Mouse (Mus musculus): ENCODE results near the gene Cux1.

Cux1 gene

GRCm38 (mm10) chr5:136514049-136514677, 53.1 kb downstream of the Cux1 start:
- in situ Hi-C loops (cut with MboI; ENCODE audit: unreplicated experiment in 2 of 2): no loop called here

- in situ Hi-C loops (cut with MboI; ENCODE audit: unreplicated experiment in 2 of 2): no loop called here
Observed at GRCm38 (mm10) chr5:136512103-136512674, 55.1 kb downstream of the Cux1 start.

GRCm38 (mm10) chr5:136511378-136511777, 55.9 kb downstream of the Cux1 start:
- in situ Hi-C loops (cut with MboI; ENCODE audit: unreplicated experiment in 2 of 2): no loop called here

- in situ Hi-C loops (cut with MboI; ENCODE audit: unreplicated experiment in 2 of 2): no loop called here
Observed at GRCm38 (mm10) chr5:136510609-136511008, 56.7 kb downstream of the Cux1 start.

GRCm38 (mm10) chr5:136507629-136508028, 59.7 kb downstream of the Cux1 start:
- in situ Hi-C loops (cut with MboI; ENCODE audit: unreplicated experiment in 2 of 2): no loop called here

- in situ Hi-C loops (cut with MboI; ENCODE audit: unreplicated experiment in 2 of 2): no loop called here
Observed at GRCm38 (mm10) chr5:136506262-136506661, 61.0 kb downstream of the Cux1 start.

- in situ Hi-C loops (cut with MboI; ENCODE audit: unreplicated experiment in 2 of 2): no loop called here
Observed at GRCm38 (mm10) chr5:136502491-136503086, 64.7 kb downstream of the Cux1 start.

GRCm38 (mm10) chr5:136500307-136500871, 66.9 kb downstream of the Cux1 start:
- in situ Hi-C loops (cut with MboI; ENCODE audit: unreplicated experiment in 2 of 2): no loop called here

- in situ Hi-C loops (cut with MboI; ENCODE audit: unreplicated experiment in 2 of 2): no loop called here
Observed at GRCm38 (mm10) chr5:136499316-136499715, 68.0 kb downstream of the Cux1 start.

GRCm38 (mm10) chr5:136498741-136499140, 68.5 kb downstream of the Cux1 start:
- in situ Hi-C loops (cut with MboI; ENCODE audit: unreplicated experiment in 2 of 2): no loop called here

GRCm38 (mm10) chr5:136497301-136497700, 70.0 kb downstream of the Cux1 start:
- in situ Hi-C loops (cut with MboI; ENCODE audit: unreplicated experiment in 2 of 2): no loop called here

GRCm38 (mm10) chr5:136495581-136495980, 71.7 kb downstream of the Cux1 start:
- in situ Hi-C loops (cut with MboI; ENCODE audit: unreplicated experiment in 2 of 2): no loop called here

- in situ Hi-C loops (cut with MboI; ENCODE audit: unreplicated experiment in 2 of 2): no loop called here
Observed at GRCm38 (mm10) chr5:136494927-136495326, 72.4 kb downstream of the Cux1 start.

- in situ Hi-C loops (cut with MboI; ENCODE audit: unreplicated experiment in 2 of 2): no loop called here
Observed at GRCm38 (mm10) chr5:136494288-136494687, 73.0 kb downstream of the Cux1 start.

- in situ Hi-C loops (cut with MboI; ENCODE audit: unreplicated experiment in 2 of 2): no loop called here
Observed at GRCm38 (mm10) chr5:136489450-136489849, 77.8 kb downstream of the Cux1 start.

- in situ Hi-C loops (cut with MboI; ENCODE audit: unreplicated experiment in 2 of 2): no loop called here
Observed at GRCm38 (mm10) chr5:136488721-136489120, 78.6 kb downstream of the Cux1 start.

GRCm38 (mm10) chr5:136488223-136488622, 79.1 kb downstream of the Cux1 start:
- in situ Hi-C loops (cut with MboI; ENCODE audit: unreplicated experiment in 2 of 2): no loop called here

- in situ Hi-C loops (cut with MboI; ENCODE audit: unreplicated experiment in 2 of 2): no loop called here
Observed at GRCm38 (mm10) chr5:136487397-136488093, 79.7 kb downstream of the Cux1 start.

- in situ Hi-C loops (cut with MboI; ENCODE audit: unreplicated experiment in 2 of 2): no loop called here
Observed at GRCm38 (mm10) chr5:136486401-136486800, 80.9 kb downstream of the Cux1 start.

- in situ Hi-C loops (cut with MboI; ENCODE audit: unreplicated experiment in 2 of 2): no loop called here
Observed at GRCm38 (mm10) chr5:136485397-136485796, 81.9 kb downstream of the Cux1 start.

GRCm38 (mm10) chr5:136482434-136482833, 84.9 kb downstream of the Cux1 start:
- in situ Hi-C loops (cut with MboI; ENCODE audit: unreplicated experiment in 2 of 2): no loop called here
